Mouse (Mus musculus) embryonic fibroblast, embryonic 13.5 days (primary cell): ENCODE data around the gene Alx1.

Experiments
- CTCF ChIP-seq: IDR thresholded peaks from 2 replicates; pipeline ENCODE4 v1.5.1; 2011; ENCODE audit warnings: mild to moderate bottlenecking, control low read depth, low read length, moderate library complexity, borderline replicate concordance; ENCODE audit not compliant: insufficient read depth
- POLR2A ChIP-seq: IDR thresholded peaks from 2 replicates; pipeline ENCODE4 v1.6.1; 2011; ENCODE audit warnings: low read depth, mild to moderate bottlenecking, control low read depth, low read length, moderate library complexity

- no peak for TF ChIP-seq POLR2A
- no peak for TF ChIP-seq CTCF
These were observed 54.9 kb downstream of the Alx1 start for GRCm38 (mm10) chr10:102975106-102975505.
